Mouse (Mus musculus) 3T3-L1 (cell line): ENCODE data around the gene Fam216b.

ENCODE experiments used
- DNase-seq: peaks from one replicate; pipeline ENCODE4 v3.0.0-alpha.2; 2015; ENCODE audit warnings: low read depth, low spot score

The Fam216b gene

GRCm38 (mm10) chr14:78043079-78043478, 45.7 kb downstream of the Fam216b start:
- no peak for DNase-seq

DNA sequence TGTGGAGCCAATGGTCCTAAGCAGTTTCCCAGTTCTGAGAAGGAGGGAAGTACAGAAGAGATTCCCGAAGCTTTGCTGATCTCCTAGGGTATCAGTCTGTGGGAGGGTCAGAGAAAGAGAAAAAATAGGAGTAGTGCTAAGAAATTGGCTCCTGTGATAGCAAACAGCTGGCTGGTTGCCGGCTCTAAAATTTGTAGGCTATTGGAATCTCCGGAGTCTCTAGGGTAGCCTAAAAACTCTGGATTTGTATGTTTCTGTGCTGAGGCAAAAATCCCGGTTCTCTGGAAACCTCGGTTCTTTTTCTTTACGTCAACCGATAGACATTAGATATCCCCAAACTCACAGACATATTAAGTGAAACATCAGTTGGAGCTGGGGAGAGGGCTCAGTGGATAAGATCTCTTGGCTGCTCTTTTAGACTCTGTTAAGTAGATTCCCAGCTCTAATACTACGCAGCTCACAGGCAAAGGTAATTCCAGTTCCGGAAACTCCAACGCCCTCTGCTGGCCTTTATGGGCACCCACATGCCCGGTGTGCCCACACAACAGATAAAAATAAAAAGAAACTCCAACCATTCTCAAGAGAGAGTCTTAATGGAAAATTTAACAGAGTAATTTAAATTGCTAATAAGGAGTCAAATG, 46.8 kb downstream of the Fam216b start:
- DNase-seq = no peak

- no peak for DNase-seq
These were observed 48.2 kb downstream of the Fam216b start for GRCm38 (mm10) chr14:78040643-78041042.

DNA sequence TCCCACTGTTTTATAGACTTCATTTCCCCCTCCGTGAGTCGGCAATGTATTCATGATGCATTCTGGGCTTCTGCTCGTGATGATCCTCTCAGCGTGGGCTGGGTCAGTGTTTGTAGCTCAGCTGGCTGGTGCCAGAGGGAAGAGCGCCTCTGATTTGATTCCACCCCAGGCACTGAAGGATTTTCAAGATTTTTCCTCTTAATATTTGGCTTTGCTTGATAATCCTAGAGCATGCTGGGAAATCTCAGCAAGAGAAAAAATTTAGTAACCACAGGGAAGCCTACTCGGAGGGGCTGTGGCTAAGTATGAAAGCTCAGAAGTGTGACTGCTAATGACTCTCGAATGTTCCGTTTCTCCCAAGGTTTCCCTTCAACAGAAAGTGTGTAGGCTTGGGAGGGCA, 49.9 kb downstream of the Fam216b start:
- no peak for DNase-seq
